8 mouse cellular contexts compared by ENCODE assay signal in genomic region chr8:107435421-107435961, GRCm38 (mm10). TPM values are rescaled to one million over a fixed set of nuclear protein-coding genes. Genes with fewer than 3 reads are reported as not detected.
A peak's percentile ranks its signal among the peaks of the same experiment; 100 is the strongest.
DNase-seq lines count a peak whose midpoint lies in the region; ATAC-seq and TF ChIP-seq lines count a peak whose summit lies in the region.

No protein-coding gene starts in this region.

- no peak for TF ChIP-seq POLR2A in olfactory bulb, adult 2 months (IDR thresholded peaks at IDR 0.05; ENCODE audit: insufficient read depth, low read depth, low read length)

- H3K4me3 ChIP-seq in lung, embryonic 14.5 days (ENCODE audit: low read depth, low read length), result peak overlapping the region; percentile 83
- H3K4me3 ChIP-seq in embryonic facial prominence, embryonic 12.5 days, result peak overlapping the region; percentile 79
- H3K4me3 ChIP-seq in limb, embryonic 13.5 days, result peak overlapping the region; percentile 81
- peak overlapping the region; percentile 99; the same call in 1 of the 2 replicates for H3K4me3 ChIP-seq in olfactory bulb, adult 2 months (ENCODE audit: insufficient read depth, low read depth, low read length)

- peak overlapping the region; percentile 83 for H3K4me2 ChIP-seq in lung, embryonic 14.5 days
- peak overlapping the region; percentile 70 for H3K4me2 ChIP-seq in embryonic facial prominence, embryonic 12.5 days (replicated peaks)
- peak overlapping the region; percentile 74 for H3K4me2 ChIP-seq in limb, embryonic 13.5 days (replicated peaks)

- H3K27me3 ChIP-seq in lung, embryonic 14.5 days (ENCODE audit: insufficient read depth, low read length), result no peaks in the 10 kb centered on the region
- H3K27me3 ChIP-seq in embryonic facial prominence, embryonic 12.5 days, result no peaks in the 10 kb centered on the region
- H3K27me3 ChIP-seq in limb, embryonic 13.5 days, result no peaks in the 10 kb centered on the region

- H3K4me1 ChIP-seq in lung, embryonic 14.5 days (ENCODE audit: insufficient read depth), result no peaks in the 10 kb centered on the region
- H3K4me1 ChIP-seq in embryonic facial prominence, embryonic 12.5 days, result 0 out of 2 replicates have a peak, but pooled peaks cover 4% of the 10 kb centered on the region
- H3K4me1 ChIP-seq in limb, embryonic 13.5 days, result peaks cover 19% of the 10 kb centered on the region
- H3K4me1 ChIP-seq in olfactory bulb, adult 2 months (ENCODE audit: control insufficient read depth, insufficient read depth, low read length), result peaks cover 4% of the 10 kb centered on the region; the same call in 1 of the 2 replicates

- H3K27ac ChIP-seq in lung, embryonic 14.5 days (ENCODE audit: low read depth), result peak overlapping the region; percentile 93; the same call in 1 of the 2 replicates
- no peak overlapping the region; the same call in 1 of the 2 replicates for H3K27ac ChIP-seq in embryonic facial prominence, embryonic 12.5 days
- no peak overlapping the region for H3K27ac ChIP-seq in limb, embryonic 13.5 days
- no peak overlapping the region for H3K27ac ChIP-seq in olfactory bulb, adult 2 months (ENCODE audit: insufficient read depth, low read depth, low read length)

- no peak for DNase-seq in lung, embryonic 14.5 days
- no peak for DNase-seq in lung, postnatal 14 days
- DNase-seq in natural killer cell, adult 2 months (ENCODE audit: low spot score in 2 of 2), result no peak
- DNase-seq in spleen, adult 12 weeks (ENCODE audit: low spot score), result no peak
- no peak for DNase-seq in layer of hippocampus, adult 11-12 months (ENCODE audit: low spot score)

- peak overlapping the region; percentile 86 for H3K9ac ChIP-seq in lung, embryonic 14.5 days
- H3K9ac ChIP-seq in embryonic facial prominence, embryonic 12.5 days, result 0 out of 2 replicates have a peak overlapping the region, but pooled peaks have one; percentile 32
- H3K9ac ChIP-seq in limb, embryonic 13.5 days, result peak overlapping the region; percentile 88

- TF ChIP-seq CTCF in lung, embryonic 14.5 days (IDR thresholded peaks at IDR 0.05; ENCODE audit: low read depth), result no peak
- TF ChIP-seq CTCF in olfactory bulb, adult 2 months (IDR thresholded peaks at IDR 0.05; ENCODE audit: insufficient read depth, low read depth, low read length), result no peak

- 29% methylated on average over 11 of the region's 11 CpGs for WGBS in lung, embryonic 14.5 days
- 26% methylated on average over 11 of the region's 11 CpGs for WGBS in embryonic facial prominence, embryonic 12.5 days
- 35% methylated on average over 11 of the region's 11 CpGs for WGBS in limb, embryonic 13.5 days
- 30% methylated on average over 11 of the region's 11 CpGs for WGBS in olfactory bulb, adult 2 months

- no peaks in the 10 kb centered on the region for H3K9me3 ChIP-seq in lung, embryonic 14.5 days (ENCODE audit: low read depth, low read length)
- H3K9me3 ChIP-seq in embryonic facial prominence, embryonic 12.5 days, result no peaks in the 10 kb centered on the region
- no peaks in the 10 kb centered on the region for H3K9me3 ChIP-seq in limb, embryonic 13.5 days

- ATAC-seq in lung, embryonic 14.5 days (ENCODE audit: insufficient read depth), result 0 out of 2 replicates have a peak, but pooled peaks have one; percentile 4
- no peak for ATAC-seq in embryonic facial prominence, embryonic 12.5 days (ENCODE audit: insufficient number of reproducible peaks, insufficient read depth, low FRiP score, low TSS enrichment)
- ATAC-seq in limb, embryonic 13.5 days (ENCODE audit: low FRiP score, low read depth), result peak; percentile 21; the same call in 1 of the 2 replicates

- H3K36me3 ChIP-seq in lung, embryonic 14.5 days (ENCODE audit: insufficient read depth), result no peaks in the 10 kb centered on the region
- H3K36me3 ChIP-seq in embryonic facial prominence, embryonic 12.5 days, result no peaks in the 10 kb centered on the region
- H3K36me3 ChIP-seq in limb, embryonic 13.5 days, result no peaks in the 10 kb centered on the region

RNA-seq across cellular contexts. Expression of gene Wwp2, which starts 0.7 kb away (rescaled TPM):
- 47.7 and 48.2 TPM in 2 replicates for polyA plus RNA-seq in lung, embryonic 14.5 days (2014; fragmentation: Nextera tagmentation; extraction: Ambion mirVana)
- 160 and 181 TPM in 2 replicates for polyA plus RNA-seq in embryonic facial prominence, embryonic 12.5 days (2016; fragmentation: Nextera tagmentation; extraction: Ambion mirVana)
- polyA plus RNA-seq in limb, embryonic 13.5 days (2015; fragmentation: Nextera tagmentation; extraction: Ambion mirVana), result 329 and 357 TPM in 2 replicates
- 146 TPM in 1 of 2 replicates, not detected in the other for polyA plus RNA-seq in olfactory bulb, adult 2 months (2012; ENCODE audit: insufficient read depth, insufficient read length, low replicate concordance, missing spikeins)

RNA-seq across cellular contexts. Expression of gene Nob1, which starts 10.6 kb away (rescaled TPM):
- polyA plus RNA-seq in lung, embryonic 14.5 days (2014; fragmentation: Nextera tagmentation; extraction: Ambion mirVana), result 73.9 and 82.0 TPM in 2 replicates
- polyA plus RNA-seq in embryonic facial prominence, embryonic 12.5 days (2016; fragmentation: Nextera tagmentation; extraction: Ambion mirVana), result 96.9 and 98.8 TPM in 2 replicates
- polyA plus RNA-seq in limb, embryonic 13.5 days (2015; fragmentation: Nextera tagmentation; extraction: Ambion mirVana), result 95.3 and 96.4 TPM in 2 replicates
- polyA plus RNA-seq in olfactory bulb, adult 2 months (2012; ENCODE audit: insufficient read depth, insufficient read length, low replicate concordance, missing spikeins), result not detected in 2 replicates

RNA-seq across cellular contexts. Expression of gene Nqo1, which starts 32.5 kb away (rescaled TPM):
- 10.9 TPM in 2 replicates for polyA plus RNA-seq in lung, embryonic 14.5 days (2014; fragmentation: Nextera tagmentation; extraction: Ambion mirVana)
- polyA plus RNA-seq in embryonic facial prominence, embryonic 12.5 days (2016; fragmentation: Nextera tagmentation; extraction: Ambion mirVana), result 13.9 and 14.8 TPM in 2 replicates
- 18.8 and 20.3 TPM in 2 replicates for polyA plus RNA-seq in limb, embryonic 13.5 days (2015; fragmentation: Nextera tagmentation; extraction: Ambion mirVana)
- not detected in 2 replicates for polyA plus RNA-seq in olfactory bulb, adult 2 months (2012; ENCODE audit: insufficient read depth, insufficient read length, low replicate concordance, missing spikeins)

Comparison
In these comparisons a context has a peak if more than half of its experiments do, and no peak if none do; other contexts are left out.
1. H3K9ac ChIP-seq: peak in every context shown above with its lines; median percentile 88 in limb, embryonic 13.5 days; 86 in lung, embryonic 14.5 days; 32 in embryonic facial prominence, embryonic 12.5 days.
2. RNA of gene Nob1, which starts 10.6 kb away (polyA plus RNA-seq): 96.9 to 98.8 TPM in embryonic facial prominence, embryonic 12.5 days, 95.3 to 96.4 TPM in limb, embryonic 13.5 days and 73.9 to 82.0 TPM in lung, embryonic 14.5 days; not detected in olfactory bulb, adult 2 months; every median in the first group is over 10 times any median in the second.
3. RNA of gene Nqo1, which starts 32.5 kb away (polyA plus RNA-seq): 18.8 to 20.3 TPM in limb, embryonic 13.5 days, 13.9 to 14.8 TPM in embryonic facial prominence, embryonic 12.5 days and 10.9 TPM in lung, embryonic 14.5 days; not detected in olfactory bulb, adult 2 months; every median in the first group is over 10 times any median in the second.
4. Peak in every context shown above with its lines, with median percentiles within 50 percentile points of each other: H3K4me2 ChIP-seq and H3K4me3 ChIP-seq.